Comparison of ENCODE assay signal across 8 mouse cellular contexts in the genomic region with DNA sequence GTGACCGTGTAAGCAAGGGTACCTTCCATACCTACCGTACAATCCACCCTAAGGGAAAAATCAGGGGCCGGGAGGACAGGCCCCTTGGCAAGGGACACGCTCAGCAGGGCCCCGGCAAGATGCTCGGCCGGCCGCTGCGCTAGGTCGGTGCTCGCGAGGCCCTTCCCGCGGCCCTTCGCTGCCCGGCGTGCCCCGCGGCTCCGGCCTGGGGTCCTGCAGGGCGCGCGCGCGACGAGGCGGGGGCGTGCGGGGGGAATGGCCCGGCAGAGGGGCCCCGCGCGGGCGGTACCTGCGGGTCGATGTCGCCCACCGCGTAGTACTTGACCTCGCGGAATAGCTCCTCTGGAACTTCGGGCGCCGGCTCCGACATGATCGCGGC. TPM values are rescaled to one million over a fixed set of nuclear protein-coding genes. Genes with fewer than 3 reads are reported as not detected.
DNase-seq lines count a peak whose midpoint lies in the region; ATAC-seq and TF ChIP-seq lines count a peak whose summit lies in the region.

No protein-coding gene starts in this region.

- DNase-seq in 3134 (ENCODE audit: extremely low read depth, insufficient read length, low spot score): peak; percentile 56
- DNase-seq in heart, embryonic 10.5 days (ENCODE audit: low spot score): peak; percentile 86
- peak; percentile 83 for DNase-seq in kidney, adult 9 months
- no peak for DNase-seq in liver, embryonic 13.5 days
- DNase-seq in neural tube, embryonic 11.5 days (ENCODE audit: low spot score): peak; percentile 89
- peak; percentile 76 for DNase-seq in urinary bladder, adult 2 months (ENCODE audit: low spot score)

- H3K9ac ChIP-seq in liver, embryonic 13.5 days: peak overlapping the region; percentile 99
- peak overlapping the region; percentile 78 for H3K9ac ChIP-seq in neural tube, embryonic 11.5 days (ENCODE audit: low read length)

- no peaks in the 10 kb centered on the region for H3K27me3 ChIP-seq in heart, embryonic 10.5 days (ENCODE audit: insufficient read depth, poor library complexity, severe bottlenecking)
- H3K27me3 ChIP-seq in liver, embryonic 13.5 days: 0 out of 2 replicates have a peak, but pooled peaks cover 3% of the 10 kb centered on the region
- H3K27me3 ChIP-seq in neural tube, embryonic 11.5 days (ENCODE audit: control insufficient read depth, insufficient read depth, low read length): no peaks in the 10 kb centered on the region

- peaks cover 32% of the 10 kb centered on the region for H3K36me3 ChIP-seq in heart, embryonic 10.5 days
- H3K36me3 ChIP-seq in liver, embryonic 13.5 days: peaks cover 40% of the 10 kb centered on the region
- H3K36me3 ChIP-seq in neural tube, embryonic 11.5 days (ENCODE audit: control insufficient read depth, insufficient read depth, low read length): peaks cover 16% of the 10 kb centered on the region

- no peak for TF ChIP-seq POLR2A in embryonic fibroblast, embryonic 13.5 days (IDR thresholded peaks at IDR 0.05; ENCODE audit: low read depth, low read length)

- peaks cover 4% of the 10 kb centered on the region; the same call in 1 of the 2 replicates for H3K4me1 ChIP-seq in embryonic fibroblast, embryonic 13.5 days (ENCODE audit: control insufficient read depth, insufficient read depth, low read length)
- peaks cover 14% of the 10 kb centered on the region for H3K4me1 ChIP-seq in heart, embryonic 10.5 days
- H3K4me1 ChIP-seq in liver, embryonic 13.5 days (replicated peaks): peaks cover 32% of the 10 kb centered on the region
- H3K4me1 ChIP-seq in neural tube, embryonic 11.5 days (ENCODE audit: control insufficient read depth, insufficient read depth, low read length): peaks cover 11% of the 10 kb centered on the region

- 2% methylated on average over 44 of the region's 47 CpGs for WGBS in heart, embryonic 10.5 days
- WGBS in liver, embryonic 13.5 days (ENCODE audit: insufficient replicate concordance): 0% methylated on average over 41 of the region's 47 CpGs
- under 1% methylated on average over 34 of the region's 47 CpGs for WGBS in neural tube, embryonic 11.5 days

- H3K27ac ChIP-seq in embryonic fibroblast, embryonic 13.5 days (ENCODE audit: insufficient read depth, low read length): peak overlapping the region; percentile 12; the same call in 1 of the 2 replicates
- H3K27ac ChIP-seq in heart, embryonic 10.5 days: peak overlapping the region; percentile 97
- H3K27ac ChIP-seq in liver, embryonic 13.5 days: peak overlapping the region; percentile 84
- H3K27ac ChIP-seq in neural tube, embryonic 11.5 days (ENCODE audit: low read depth, low read length): peak overlapping the region; percentile 84

- peak; percentile 11 for ATAC-seq in activated CD4-positive, CD25-positive, alpha-beta regulatory T cell, adult 4 months
- ATAC-seq in liver, embryonic 13.5 days (ENCODE audit: low read depth): peak; percentile 56
- peak; percentile 78 for ATAC-seq in neural tube, embryonic 11.5 days (ENCODE audit: insufficient read depth, low FRiP score, low TSS enrichment)

- H3K9me3 ChIP-seq in heart, embryonic 10.5 days: no peaks in the 10 kb centered on the region
- no peaks in the 10 kb centered on the region for H3K9me3 ChIP-seq in liver, embryonic 13.5 days (replicated peaks)
- no peaks in the 10 kb centered on the region for H3K9me3 ChIP-seq in neural tube, embryonic 11.5 days (ENCODE audit: control insufficient read depth, low read length)

- peak overlapping the region; percentile 85 for H3K4me3 ChIP-seq in embryonic fibroblast, embryonic 13.5 days (ENCODE audit: insufficient read depth, low read length)
- peak overlapping the region; percentile 80 for H3K4me3 ChIP-seq in heart, embryonic 10.5 days
- peak overlapping the region; percentile 96 for H3K4me3 ChIP-seq in liver, embryonic 13.5 days (replicated peaks)
- H3K4me3 ChIP-seq in neural tube, embryonic 11.5 days (ENCODE audit: low read depth, low read length): peak overlapping the region; percentile 76

- TF ChIP-seq CTCF in embryonic fibroblast, embryonic 13.5 days (IDR thresholded peaks at IDR 0.05; ENCODE audit: borderline replicate concordance, insufficient read depth, low read length): no peak

- peak overlapping the region; percentile 84 for H3K4me2 ChIP-seq in liver, embryonic 13.5 days
- peak overlapping the region; percentile 45 for H3K4me2 ChIP-seq in neural tube, embryonic 11.5 days (ENCODE audit: low read depth)

RNA-seq across cellular contexts. Expression of gene Paxip1, which starts 0.6 kb away (rescaled TPM):
- 10 to 100 TPM; 10.4 to 10.8 TPM for polyA plus RNA-seq in activated CD4-positive, CD25-positive, alpha-beta regulatory T cell, adult 4 months (2017; shearing (Covaris generic))
- polyA plus RNA-seq in embryonic fibroblast, embryonic 13.5 days (2011; ENCODE audit: insufficient read length, low read depth, missing spikeins): 31.3 and 34.6 TPM in 2 replicates
- 36.5 and 38.0 TPM in 2 replicates for polyA plus RNA-seq in heart, embryonic 10.5 days (2016; fragmentation: Nextera tagmentation; extraction: Ambion mirVana)
- polyA plus RNA-seq in liver, embryonic 13.5 days (2015; fragmentation: Nextera tagmentation; extraction: Ambion mirVana): 16.9 and 23.6 TPM in 2 replicates
- polyA plus RNA-seq in neural tube, embryonic 11.5 days (2014; fragmentation: Nextera tagmentation; extraction: Ambion mirVana): 51.9 and 53.2 TPM in 2 replicates
- polyA plus RNA-seq in urinary bladder, adult 2 months (2012; rRNA removed): 15.1 and 16.0 TPM in 2 replicates

RNA-seq across cellular contexts. Expression of gene Htr5a, which starts 51.0 kb away (rescaled TPM):
- polyA plus RNA-seq in activated CD4-positive, CD25-positive, alpha-beta regulatory T cell, adult 4 months (2017; shearing (Covaris generic)): not detected
- polyA plus RNA-seq in embryonic fibroblast, embryonic 13.5 days (2011; ENCODE audit: insufficient read length, low read depth, missing spikeins): not detected in 2 replicates
- polyA plus RNA-seq in heart, embryonic 10.5 days (2016; fragmentation: Nextera tagmentation; extraction: Ambion mirVana): not detected in 2 replicates
- polyA plus RNA-seq in liver, embryonic 13.5 days (2015; fragmentation: Nextera tagmentation; extraction: Ambion mirVana): not detected in 2 replicates
- 0.04 and 0.05 TPM in 2 replicates for polyA plus RNA-seq in neural tube, embryonic 11.5 days (2014; fragmentation: Nextera tagmentation; extraction: Ambion mirVana)
- not detected in 2 replicates for polyA plus RNA-seq in urinary bladder, adult 2 months (2012; rRNA removed)

Comparison
In these comparisons a context has a peak if more than half of its experiments do, and no peak if none do; other contexts are left out.
1. ATAC-seq: peak in every context shown above with its lines; median percentile 78 in neural tube, embryonic 11.5 days; 56 in liver, embryonic 13.5 days; 11 in activated CD4-positive, CD25-positive, alpha-beta regulatory T cell, adult 4 months.
2. H3K27ac ChIP-seq: peak in every context shown above with its lines; median percentile 97 in heart, embryonic 10.5 days; 84 in liver, embryonic 13.5 days; 84 in neural tube, embryonic 11.5 days; 12 in embryonic fibroblast, embryonic 13.5 days.